Mouse (Mus musculus) bone marrow macrophage, adult 2 months (primary cell): ENCODE data around the gene Gm9732. TPM values are rescaled to one million over a fixed set of nuclear protein-coding genes. Genes with fewer than 3 reads are reported as not detected.
"Not testable (repeated sequence)": the region's sequence is repeated elsewhere in the genome, so short reads cannot be mapped to it uniquely, and the experiment has no call there.

Experiments used
- H3K27ac ChIP-seq: 2 replicates; pipeline ENCODE4 v1.5.1; 2012; ENCODE audit warnings: low read depth, low read length; ENCODE audit not compliant: insufficient read depth
- H3K4me1 ChIP-seq: 2 replicates; pipeline ENCODE4 v1.6.1; 2012; ENCODE audit warnings: low read length; ENCODE audit not compliant: control insufficient read depth, insufficient read depth
- H3K4me3 ChIP-seq: 2 replicates; pipeline ENCODE4 v1.5.1; 2012; ENCODE audit warnings: mild to moderate bottlenecking, low read length, moderate library complexity; ENCODE audit not compliant: insufficient read depth
- polyA plus RNA-seq: library from polyadenylated mRNA; stranded (reverse); fragments of >200 nt; gene quantifications from 2 replicates; pipeline ENCODE4 v1.2.4, GENCODE M21; 2012; ENCODE audit not compliant: missing spikeins, insufficient read depth, insufficient read length

Gm9732 gene
- polyA plus RNA-seq, result 0.73 TPM in 1 of 2 replicates, not detected in the other

- H3K4me3 ChIP-seq, H3K27ac ChIP-seq, H3K4me1 ChIP-seq: not testable (repeated sequence)
These were observed at the start of gene Gm9732 for GRCm38 (mm10) chr14:43274986-43275511. Gene Gm9732, plus strand, starts transcription at chr14:43275036.

- H3K4me3 ChIP-seq, H3K4me1 ChIP-seq, H3K27ac ChIP-seq: not testable (repeated sequence)
These were observed 39.6 kb upstream of the Gm9732 start, which contains the start of gene Gm8122 for GRCm38 (mm10) chr14:43235204-43235603. Gene Gm8122, minus strand, starts transcription at chr14:43235304.

GRCm38 (mm10) chr14:43237769-43238168, 37.1 kb upstream of the Gm9732 start:
- H3K4me3 ChIP-seq, H3K27ac ChIP-seq, H3K4me1 ChIP-seq: not testable (repeated sequence)

GRCm38 (mm10) chr14:43249611-43250170, 25.1 kb upstream of the Gm9732 start:
- not testable (repeated sequence) for H3K4me1 ChIP-seq, H3K4me3 ChIP-seq, H3K27ac ChIP-seq

GRCm38 (mm10) chr14:43250549-43251253, 24.1 kb upstream of the Gm9732 start:
- not testable (repeated sequence) for H3K4me3 ChIP-seq, H3K27ac ChIP-seq, H3K4me1 ChIP-seq

- H3K27ac ChIP-seq, H3K4me1 ChIP-seq, H3K4me3 ChIP-seq: not testable (repeated sequence)
These were observed 18.3 kb upstream of the Gm9732 start for GRCm38 (mm10) chr14:43256511-43256910.

GRCm38 (mm10) chr14:43258349-43258748, 16.5 kb upstream of the Gm9732 start, which contains the start of gene Gm8126:
Gene Gm8126, plus strand, starts transcription at chr14:43258649.
- H3K4me1 ChIP-seq, H3K27ac ChIP-seq, H3K4me3 ChIP-seq: not testable (repeated sequence)

- not testable (repeated sequence) for H3K4me1 ChIP-seq, H3K27ac ChIP-seq, H3K4me3 ChIP-seq
These were observed 11.4 kb upstream of the Gm9732 start for GRCm38 (mm10) chr14:43263421-43263820.

GRCm38 (mm10) chr14:43268521-43269084, 6.2 kb upstream of the Gm9732 start:
- H3K4me1 ChIP-seq, H3K4me3 ChIP-seq, H3K27ac ChIP-seq: not testable (repeated sequence)

GRCm38 (mm10) chr14:43269211-43269610, 5.6 kb upstream of the Gm9732 start:
- not testable (repeated sequence) for H3K4me3 ChIP-seq, H3K4me1 ChIP-seq, H3K27ac ChIP-seq

- not testable (repeated sequence) for H3K27ac ChIP-seq, H3K4me1 ChIP-seq, H3K4me3 ChIP-seq
These were observed 1.7 kb upstream of the Gm9732 start for GRCm38 (mm10) chr14:43273161-43273560.

GRCm38 (mm10) chr14:43275752-43276151, 916 bp downstream of the Gm9732 start:
- H3K4me1 ChIP-seq, H3K4me3 ChIP-seq, H3K27ac ChIP-seq: not testable (repeated sequence)

- H3K4me1 ChIP-seq, H3K27ac ChIP-seq, H3K4me3 ChIP-seq: not testable (repeated sequence)
These were observed 2.6 kb downstream of the Gm9732 start for GRCm38 (mm10) chr14:43277468-43277867.

GRCm38 (mm10) chr14:43278146-43278545, 3.3 kb downstream of the Gm9732 start:
- not testable (repeated sequence) for H3K27ac ChIP-seq, H3K4me3 ChIP-seq

GRCm38 (mm10) chr14:43278681-43279080, 3.8 kb downstream of the Gm9732 start:
- H3K4me1 ChIP-seq, H3K4me3 ChIP-seq, H3K27ac ChIP-seq: not testable (repeated sequence)

More at GRCm38 (mm10) chr14:43278146-43278545, 3.3 kb downstream of the Gm9732 start:
- not testable (repeated sequence) for H3K4me1 ChIP-seq

GRCm38 (mm10) chr14:43293503-43293902, 18.7 kb downstream of the Gm9732 start, which contains the start of gene Gm8127:
Gene Gm8127, minus strand, starts transcription at chr14:43293832.
- not testable (repeated sequence) for H3K27ac ChIP-seq, H3K4me3 ChIP-seq, H3K4me1 ChIP-seq
